ENCODE assay signal across 8 mouse cellular contexts in genomic region chr5:145114071-145114605, GRCm38 (mm10). TPM values are rescaled to one million over a fixed set of nuclear protein-coding genes. Genes with fewer than 3 reads are reported as not detected.
DNase-seq lines count a peak whose midpoint lies in the region; ATAC-seq lines count a peak whose summit lies in the region.

Arpc1b (plus strand) TSS chr5:145114215.

- H3K4me2 ChIP-seq in hindbrain, embryonic 13.5 days, result peak within 1 kb of the TSS; percentile 55

- peaks cover 16% of the 10 kb centered on the region for H3K4me1 ChIP-seq in hindbrain, embryonic 13.5 days (replicated peaks)

- DNase-seq in CD8-positive naive resting alpha-beta T cell, adult 2 months (ENCODE audit: low read depth in 2 of 2, low spot score in 2 of 2), result peak; percentile 30 to 35
- peak; percentile 87 for DNase-seq in adrenal gland, postnatal 25 days
- DNase-seq in forelimb bud, embryonic 11.5 days (ENCODE audit: low read depth, low spot score), result peak; percentile 28
- no peak for DNase-seq in layer of hippocampus, postnatal 36 days
- DNase-seq in skeletal muscle tissue, adult 2 months (ENCODE audit: low read depth, low spot score), result peak; percentile 44
- no peak for DNase-seq in cerebellum, adult 11 months

- H3K79me2 ChIP-seq in macrophage (ENCODE audit: inconsistent target), result peaks cover 47% of the 10 kb centered on the region

- H3K9me3 ChIP-seq in hindbrain, embryonic 13.5 days, result no peaks in the 10 kb centered on the region; the same call in 1 of the 2 replicates

- peak; percentile 26; the same call in 1 of the 2 replicates for ATAC-seq in hindbrain, embryonic 13.5 days (ENCODE audit: low FRiP score)

- H3K27ac ChIP-seq in hindbrain, embryonic 13.5 days, result peak within 1 kb of the TSS; percentile 23; the same call in 1 of the 2 replicates
- H3K27ac ChIP-seq in macrophage, result peak within 1 kb of the TSS; percentile 99

- peak within 1 kb of the TSS; percentile 67 for H3K9ac ChIP-seq in hindbrain, embryonic 13.5 days

- H3K4me3 ChIP-seq in hindbrain, embryonic 13.5 days, result peak within 1 kb of the TSS; percentile 43
- peak within 1 kb of the TSS; percentile 84 for H3K4me3 ChIP-seq in macrophage (ENCODE audit: inconsistent target)

- peaks cover 21% of the 10 kb centered on the region for H3K36me3 ChIP-seq in hindbrain, embryonic 13.5 days
- H3K36me3 ChIP-seq in macrophage (ENCODE audit: inconsistent target), result peaks cover 33% of the 10 kb centered on the region

- WGBS in hindbrain, embryonic 13.5 days, result 2% methylated on average over 39 of the region's 53 CpGs
- WGBS in macrophage (ENCODE audit: missing documents), result under 1% methylated on average over 42 of the region's 53 CpGs

- H3K27me3 ChIP-seq in hindbrain, embryonic 13.5 days, result peaks cover 35% of the 10 kb centered on the region

RNA-seq across cellular contexts. Expression of gene Arpc1b, which starts in this region (rescaled TPM):
- 243 and 311 TPM in 2 replicates for total RNA-seq in adrenal gland, postnatal 25 days (2021)
- polyA plus RNA-seq in hindbrain, embryonic 13.5 days (2015; fragmentation: Nextera tagmentation; extraction: Ambion mirVana), result 81.4 TPM in 2 replicates
- total RNA-seq in layer of hippocampus, postnatal 36 days (2021), result 10 to 100 TPM; 23.4 to 26.9 TPM
- total RNA-seq in macrophage (2018; cell fraction: chromatin; rRNA removed), result 100 to 1,000 TPM; 343 to 668 (median 545) TPM
- total RNA-seq in macrophage (2018; cell fraction: cytosol; rRNA removed), result 100 to 1,000 TPM; 519 to 764 (median 670) TPM
- total RNA-seq in macrophage (2018; cell fraction: nucleus; rRNA removed), result 100 to 1,000 TPM; 379 to 691 (median 534) TPM
- 401 to 795 TPM (median 759 TPM) in 3 replicates for polyA plus RNA-seq in macrophage (2018)

Comparison
In these comparisons a context has a peak if more than half of its experiments do, and no peak if none do; other contexts are left out.
1. DNase-seq: peak in CD8-positive naive resting alpha-beta T cell, adult 2 months (2 of 2), adrenal gland, postnatal 25 days (single experiment), forelimb bud, embryonic 11.5 days (single experiment) and skeletal muscle tissue, adult 2 months (single experiment); none in layer of hippocampus, postnatal 36 days (0 of 2) and cerebellum, adult 11 months (single experiment).